Comparison of ENCODE assay signal across 8 mouse cellular contexts in the genomic region with DNA sequence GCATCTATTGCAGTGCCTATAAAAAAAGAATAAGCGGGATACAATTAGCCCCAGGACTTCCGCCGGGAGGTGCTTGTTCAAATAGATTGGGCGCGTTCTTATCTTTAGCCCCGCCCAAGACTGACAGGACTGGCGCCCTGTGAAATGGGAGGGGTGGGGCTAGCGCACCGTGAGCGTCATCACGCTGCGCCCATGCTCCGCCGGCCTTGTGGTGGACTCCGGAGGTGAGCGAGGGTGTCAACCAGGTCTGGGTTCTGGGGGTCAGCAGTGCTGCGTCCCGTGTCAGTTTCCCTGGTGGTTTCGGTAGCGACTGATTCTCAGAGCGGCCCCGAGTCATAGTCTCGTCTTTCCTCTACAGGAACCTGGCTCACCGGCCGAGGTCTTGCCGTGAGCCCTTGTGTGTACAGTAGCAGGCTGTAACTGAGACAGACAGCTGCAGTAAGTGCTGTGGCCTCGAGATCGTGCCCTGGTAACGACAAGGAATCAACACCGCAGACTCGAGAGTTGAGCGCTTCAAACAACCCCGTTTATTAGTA. TPM values are rescaled to one million over a fixed set of nuclear protein-coding genes. Genes with fewer than 3 reads are reported as not detected.
DNase-seq lines count a peak whose midpoint lies in the region; ATAC-seq and TF ChIP-seq lines count a peak whose summit lies in the region.

A gene (plus strand): TSS at position 172 of the 536 bp plus-strand sequence.

- no peak for TF ChIP-seq CTCF in cortical plate, adult 2 months (IDR thresholded peaks at IDR 0.05; ENCODE audit: extremely low read depth, insufficient read depth, low read length)

- peaks cover 41% of the 10 kb centered on the region for H3K36me3 ChIP-seq in megakaryocyte, embryonic 14.5 days (replicated peaks; ENCODE audit: low read length)

- peaks cover 13% of the 10 kb centered on the region for H3K27me3 ChIP-seq in megakaryocyte, embryonic 14.5 days (replicated peaks)

- peak; percentile 99 for ATAC-seq in activated CD4-positive, CD25-positive, alpha-beta regulatory T cell, adult 4 months

- TF ChIP-seq POLR2A in cortical plate, adult 2 months (IDR thresholded peaks at IDR 0.05; ENCODE audit: extremely low read depth, insufficient read depth, low read length): peak; percentile 95

- H3K4me1 ChIP-seq in cortical plate, adult 2 months (ENCODE audit: control insufficient read depth, insufficient read depth, low read length): no peaks in the 10 kb centered on the region
- H3K4me1 ChIP-seq in megakaryocyte, embryonic 14.5 days: peaks cover 17% of the 10 kb centered on the region

- H3K27ac ChIP-seq in cortical plate, adult 2 months (ENCODE audit: insufficient read depth, low read length): no peak within 1 kb of the TSS

- H3K4me3 ChIP-seq in cortical plate, adult 2 months (ENCODE audit: insufficient read depth, low read length): peak within 1 kb of the TSS; percentile 90
- peak within 1 kb of the TSS; percentile 98 for H3K4me3 ChIP-seq in megakaryocyte, embryonic 14.5 days (replicated peaks)

- no peaks in the 10 kb centered on the region for H3K9me3 ChIP-seq in megakaryocyte, embryonic 14.5 days

- peak; percentile 80 to 88 for DNase-seq in gastrocnemius, adult 8-10 months (ENCODE audit: low spot score in 2 of 2)
- peak; percentile 73 for DNase-seq in hindlimb bud, embryonic 11.5 days (ENCODE audit: extremely low spot score, low read depth, low spot score)
- DNase-seq in left cerebral cortex, adult 8-10 months (ENCODE audit: low spot score in 2 of 2): peak; percentile 78 to 89
- DNase-seq in right cerebral cortex, postnatal 10 days (ENCODE audit: low spot score in 2 of 2): peak; percentile 94 to 96
- peak; percentile 88 for DNase-seq in urinary bladder, postnatal 25 days (ENCODE audit: low spot score)

RNA-seq across cellular contexts. Expression of the gene that starts here (rescaled TPM):
- polyA plus RNA-seq in activated CD4-positive, CD25-positive, alpha-beta regulatory T cell, adult 4 months (2017; shearing (Covaris generic)): 100 to 1,000 TPM; 117 to 121 TPM
- 100 and 111 TPM in 2 replicates for polyA plus RNA-seq in cortical plate, adult 2 months (2012; rRNA removed)
- 10 to 100 TPM; 51.7 to 62.7 (median 57.5) TPM for total RNA-seq in gastrocnemius, adult 8-10 months (2022)
- total RNA-seq in left cerebral cortex, adult 8-10 months (2022): 10 to 100 TPM; 73.7 to 91.9 (median 81.3) TPM
- polyA plus RNA-seq in megakaryocyte, embryonic 14.5 days (2012; ENCODE audit: insufficient read depth, low replicate concordance): 21.1 TPM in 1 of 2 replicates, not detected in the other
